Mouse (Mus musculus) urinary bladder, postnatal 10 days (tissue): Measurements from ENCODE around the gene Anapc7.
"Not testable (repeated sequence)": the region's sequence is repeated elsewhere in the genome, so short reads cannot be mapped to it uniquely, and the experiment has no call there.

Source experiments
- DNase-seq: peaks from one replicate; pipeline ENCODE4 v3.0.0; 2022; ENCODE audit warnings: low spot score

The Anapc7 gene

DNA sequence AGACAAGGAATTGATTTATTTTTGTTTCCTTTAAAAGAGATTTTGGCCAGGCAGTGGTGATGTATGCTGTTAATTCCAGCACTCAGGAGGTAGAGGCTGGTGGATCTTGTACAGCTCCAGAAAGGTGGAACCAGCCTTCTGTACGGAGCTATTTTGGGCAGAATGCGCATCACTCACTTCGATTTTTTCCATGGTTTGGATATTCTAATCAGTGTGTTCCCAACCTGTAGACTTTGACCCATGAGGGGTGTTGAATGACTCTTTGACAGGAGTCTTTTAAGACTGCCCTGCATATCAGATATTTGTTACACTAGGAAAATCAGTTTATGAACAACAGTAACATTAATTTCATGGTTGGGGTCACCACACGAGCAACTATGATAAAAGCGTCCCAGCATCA, 29.8 kb downstream of the Anapc7 start:
- no peak for DNase-seq

DNA sequence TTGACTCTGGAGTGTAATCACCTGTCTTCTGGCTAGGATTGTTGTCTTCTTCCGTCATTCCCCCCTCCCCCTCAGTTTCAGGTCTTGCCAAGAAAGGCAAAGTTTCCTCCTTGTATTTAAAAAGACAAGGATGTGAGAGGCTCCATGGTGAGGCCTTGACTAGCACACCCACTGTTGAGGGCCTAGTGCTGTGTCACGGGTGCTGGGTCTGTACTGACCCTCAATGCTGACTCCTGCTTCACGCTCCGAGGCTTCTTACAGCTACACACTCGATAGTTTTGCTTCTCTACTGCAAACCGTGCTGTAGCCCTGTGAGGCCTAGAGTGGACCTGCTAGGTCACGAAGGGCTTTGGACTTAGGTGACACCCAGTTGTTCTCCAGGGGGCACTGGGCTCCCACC, 30.7 kb downstream of the Anapc7 start:
- DNase-seq: no peak

DNA sequence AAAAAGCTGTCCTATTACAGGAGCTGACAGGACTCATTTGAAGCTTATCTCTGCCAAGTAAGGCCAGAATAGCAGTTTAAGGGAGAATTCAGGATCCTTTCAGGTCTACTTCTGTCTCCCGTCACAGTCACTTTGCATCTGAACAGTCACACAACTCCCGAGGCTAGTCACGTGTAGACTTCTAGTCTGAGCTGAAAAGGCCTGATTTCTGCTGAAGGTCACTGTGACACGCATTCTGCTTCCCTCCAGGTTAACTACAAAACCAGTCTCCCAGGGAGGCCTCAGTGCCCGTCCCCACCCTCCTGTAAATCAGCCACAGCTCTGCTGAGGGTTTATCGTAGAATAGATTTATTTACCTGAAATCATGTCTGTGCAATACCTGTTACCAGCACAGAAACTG, 31.7 kb downstream of the Anapc7 start:
- DNase-seq: no peak

DNA sequence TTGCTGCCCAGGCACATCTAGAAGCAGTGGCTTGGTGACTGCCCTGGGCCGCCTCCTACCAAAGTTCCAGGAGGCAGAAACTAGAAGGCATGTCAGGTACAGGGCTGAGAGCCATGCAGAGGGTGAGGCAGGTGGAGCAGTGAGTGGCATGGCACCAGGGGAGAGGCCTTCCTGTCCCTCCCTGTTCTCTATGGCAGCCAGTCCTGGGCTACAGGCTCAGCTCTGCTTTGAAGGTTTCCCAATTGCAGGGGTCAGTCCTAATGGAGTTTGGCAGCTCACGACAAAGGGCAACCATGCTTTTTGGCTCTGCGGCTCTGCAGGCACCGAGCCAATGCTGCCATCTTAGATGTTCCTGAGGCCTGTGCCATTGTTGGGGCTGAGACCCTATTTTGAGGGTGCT, 32.9 kb downstream of the Anapc7 start:
- DNase-seq: no peak

DNA sequence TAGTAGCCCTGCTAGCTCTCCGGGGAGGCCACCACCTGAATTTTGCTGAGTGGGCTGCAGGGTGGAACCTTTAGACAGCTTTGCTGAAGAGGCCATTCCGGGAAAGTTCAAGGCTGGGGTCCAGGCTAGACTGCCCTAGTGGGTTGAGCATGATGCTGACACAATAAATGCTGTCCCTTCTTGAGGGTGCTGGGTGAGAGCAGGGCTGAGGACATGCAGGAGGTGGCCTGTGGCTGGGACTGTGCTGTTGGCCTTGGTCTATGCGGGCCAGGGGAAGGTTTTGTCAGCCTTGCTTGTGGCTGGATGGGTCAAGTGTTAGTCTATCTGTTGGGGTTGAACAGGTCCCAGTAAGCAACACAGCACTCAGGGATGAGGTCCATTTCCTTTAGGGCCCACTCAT, 33.4 kb downstream of the Anapc7 start:
- DNase-seq: no peak

DNA sequence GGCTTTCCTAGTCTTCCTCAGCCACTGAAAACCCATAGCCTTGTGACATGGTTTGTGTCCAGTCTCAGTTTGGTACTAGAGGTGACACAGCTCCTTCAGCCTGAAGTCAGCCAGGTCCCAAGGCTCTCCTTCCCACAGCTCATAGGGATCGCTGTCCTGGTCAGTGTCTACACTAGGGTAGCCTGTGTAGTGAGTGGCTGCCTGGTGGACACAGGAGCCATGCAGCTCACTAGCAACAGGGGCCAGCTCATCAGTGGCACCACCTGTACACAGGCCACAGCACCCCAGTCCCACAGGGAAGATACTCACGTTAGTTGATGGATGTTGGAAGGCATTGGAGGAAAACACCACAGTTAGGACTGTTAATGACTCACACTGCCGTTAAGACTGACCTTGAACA, 34.1 kb downstream of the Anapc7 start:
- no peak for DNase-seq

DNA sequence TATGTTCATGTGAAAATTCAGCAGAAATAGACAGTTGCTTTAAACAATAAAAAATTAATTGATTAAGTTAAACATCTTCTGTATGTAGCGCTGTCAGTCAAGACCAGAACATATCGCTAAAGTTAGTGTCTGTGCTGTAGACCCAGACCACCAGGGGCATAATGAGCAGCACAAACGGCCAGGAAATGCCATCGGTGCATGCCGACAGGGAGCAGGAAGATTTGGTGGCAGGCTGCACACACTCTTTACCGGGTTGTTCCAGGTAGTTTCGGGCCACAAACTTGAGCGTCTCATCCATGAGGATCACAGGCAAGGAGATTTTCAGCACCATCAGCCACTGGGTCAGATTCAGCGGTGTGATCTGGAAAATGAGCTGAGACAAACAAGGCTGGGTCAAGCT, 35.6 kb downstream of the Anapc7 start:
- not testable (repeated sequence) for DNase-seq

DNA sequence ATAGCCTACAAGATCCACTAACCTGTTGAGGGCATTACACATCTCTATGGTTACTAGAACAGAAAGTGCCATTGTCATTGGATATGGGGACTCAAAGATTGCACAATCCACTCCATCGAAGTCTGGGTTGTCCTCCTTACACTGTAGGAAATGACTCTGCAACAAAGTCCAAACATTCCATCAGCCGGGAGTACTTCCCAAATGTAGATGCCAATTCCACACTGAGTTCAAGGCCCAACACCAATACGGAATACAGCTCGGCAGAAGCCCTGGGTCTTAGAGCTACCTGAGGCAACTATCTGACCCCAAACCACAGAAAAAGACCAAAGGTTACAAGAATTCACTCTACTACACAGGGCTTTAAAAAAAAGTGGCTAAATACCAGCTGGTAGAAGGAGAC, 36.6 kb downstream of the Anapc7 start:
- no peak for DNase-seq

DNA sequence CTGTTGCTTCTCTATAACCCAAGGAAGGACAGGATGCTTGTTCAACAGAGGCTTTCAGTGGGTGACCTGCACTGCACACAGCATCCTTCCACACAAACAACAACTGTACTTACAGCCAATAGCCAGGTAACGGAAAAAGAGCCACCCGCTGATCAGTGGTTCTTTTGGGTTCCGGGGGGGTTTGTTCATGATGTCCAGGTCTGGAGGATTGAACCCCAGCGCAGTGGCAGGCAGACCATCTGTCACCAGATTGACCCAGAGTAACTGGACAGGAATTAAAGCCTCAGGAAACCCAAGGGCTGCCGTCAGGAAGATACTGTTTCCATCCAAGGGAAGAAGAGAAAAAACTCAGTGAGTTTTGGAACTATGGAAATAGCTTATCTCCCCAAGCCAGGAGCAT, 37.8 kb downstream of the Anapc7 start:
- DNase-seq: no peak

DNA sequence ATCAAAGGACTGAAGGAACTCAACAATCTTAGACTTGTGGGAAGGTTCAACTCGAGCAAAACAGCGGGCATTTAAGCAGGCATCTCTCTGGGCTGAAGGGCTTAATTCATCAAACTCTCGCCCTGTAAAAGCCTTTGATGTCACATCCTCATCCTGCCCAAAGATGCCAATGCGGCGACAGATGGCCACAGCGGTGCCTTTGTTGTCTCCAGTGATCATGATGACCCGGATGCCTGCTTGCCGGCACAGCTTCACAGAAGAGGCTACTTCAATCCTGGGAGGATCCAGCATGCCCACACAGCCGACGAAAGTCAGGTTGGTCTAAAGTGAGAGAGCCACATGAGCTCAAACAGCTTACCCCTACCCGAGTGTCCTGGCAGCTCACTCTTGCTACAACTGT, 39.2 kb downstream of the Anapc7 start:
- no peak for DNase-seq

DNA sequence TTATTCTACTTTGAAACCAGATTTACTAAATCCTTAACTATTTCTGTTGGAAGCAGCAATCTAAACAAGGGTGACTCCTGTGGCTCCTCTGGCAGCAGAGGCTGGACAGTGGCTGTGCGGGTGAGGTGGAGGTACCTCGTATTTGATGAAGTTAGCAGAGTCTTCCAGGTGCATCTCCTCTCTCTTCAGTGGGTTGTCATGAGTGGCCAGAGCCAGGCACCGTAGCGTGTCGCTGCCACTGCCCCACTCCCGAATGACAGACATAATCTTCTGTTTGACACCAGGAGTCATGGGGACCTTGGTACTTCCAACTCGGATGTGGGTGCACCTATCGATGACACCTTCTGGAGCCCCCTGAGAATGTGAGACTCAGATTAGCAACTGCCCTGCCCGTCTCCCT, 39.9 kb downstream of the Anapc7 start:
- no peak for DNase-seq

DNA sequence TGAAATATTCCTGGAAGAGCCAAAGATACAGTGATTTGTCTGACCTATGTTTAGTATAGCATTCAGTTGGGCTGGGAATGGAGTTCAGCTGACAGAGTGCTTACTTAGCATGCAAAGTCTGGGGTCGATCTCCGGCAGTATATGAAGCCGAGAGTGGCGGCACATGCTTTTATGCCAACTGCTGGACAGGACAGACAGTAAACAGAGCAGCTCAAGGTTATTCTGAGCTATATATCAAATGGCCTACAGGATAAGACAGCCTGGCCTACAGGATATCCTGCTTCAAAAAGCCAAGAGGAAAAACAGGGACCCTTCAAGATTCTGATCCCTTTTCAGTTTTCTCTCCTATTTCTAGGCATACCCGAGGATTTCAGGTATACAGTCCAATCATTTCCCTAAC, 50.2 kb downstream of the Anapc7 start:
- no peak for DNase-seq

DNA sequence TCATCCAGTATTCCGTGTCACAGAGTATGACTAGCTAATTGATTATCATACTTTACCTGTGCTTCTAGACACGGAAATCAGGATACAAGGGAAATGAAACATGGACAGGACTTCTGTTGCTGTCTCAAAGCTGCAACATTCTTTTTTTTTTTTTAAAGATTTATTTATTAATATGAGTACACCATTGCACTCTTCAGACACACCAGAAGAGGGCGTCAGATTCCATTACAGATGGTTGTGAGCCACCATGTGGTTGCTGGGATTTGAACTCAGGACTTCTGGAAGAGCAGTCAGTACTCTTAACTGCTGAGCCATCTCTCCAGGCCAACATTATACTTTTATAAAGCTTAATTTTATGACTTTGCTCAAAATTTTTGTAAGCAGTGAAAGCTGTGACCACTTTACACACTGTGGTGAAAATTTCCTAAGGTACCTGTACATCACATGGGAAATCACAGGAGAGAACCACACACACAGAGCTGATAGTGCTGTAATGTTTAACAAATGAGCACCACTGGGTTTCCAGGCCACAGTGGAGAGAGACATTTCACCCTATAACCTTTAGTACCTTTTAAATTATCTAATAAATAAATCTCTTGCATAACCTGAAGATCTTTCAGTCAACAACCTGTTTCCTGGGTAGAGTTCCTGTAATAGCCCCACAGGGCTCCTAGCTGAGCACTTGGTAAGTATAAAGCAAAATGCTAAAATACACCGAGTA, 53.3 kb downstream of the Anapc7 start:
- DNase-seq: no peak

DNA sequence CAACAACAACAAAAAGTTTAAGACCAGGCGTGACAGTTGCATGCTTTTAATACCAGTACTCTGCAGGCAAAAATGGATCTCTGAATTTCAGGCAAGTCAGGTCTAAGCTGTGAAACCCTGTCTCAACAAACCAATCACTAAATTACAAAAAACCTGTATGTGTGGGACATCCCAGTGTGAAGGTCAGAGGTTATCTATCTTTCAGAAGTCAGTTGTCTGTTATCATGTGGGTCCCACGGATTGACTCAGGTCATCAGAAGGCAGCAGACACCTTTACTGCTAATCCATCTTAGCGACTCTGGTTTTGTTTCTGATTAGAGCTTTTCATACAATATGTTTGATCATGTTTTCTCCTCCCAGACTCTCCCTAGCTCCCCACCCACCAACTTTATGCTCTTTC, 54.6 kb downstream of the Anapc7 start:
- no peak for DNase-seq

DNA sequence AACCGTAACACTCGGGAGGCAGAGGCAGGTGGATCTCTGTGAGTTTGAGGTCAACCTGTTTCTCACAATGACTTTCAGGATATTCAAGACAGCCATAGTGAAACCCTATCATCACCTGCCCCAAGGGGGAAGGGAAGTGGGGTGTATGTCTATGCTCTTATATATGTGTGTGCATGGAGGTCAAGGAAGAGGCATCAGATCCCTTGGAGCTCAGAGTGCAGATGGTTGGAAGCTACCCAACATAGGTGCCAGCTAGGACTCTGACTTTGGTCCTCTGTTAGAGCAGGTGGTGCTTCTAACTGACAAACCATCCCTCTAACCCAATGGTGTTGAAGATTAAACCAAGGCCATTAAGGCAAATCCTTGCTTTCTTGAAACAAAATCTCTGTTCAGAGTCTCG, 56.0 kb downstream of the Anapc7 start:
- no peak for DNase-seq

DNA sequence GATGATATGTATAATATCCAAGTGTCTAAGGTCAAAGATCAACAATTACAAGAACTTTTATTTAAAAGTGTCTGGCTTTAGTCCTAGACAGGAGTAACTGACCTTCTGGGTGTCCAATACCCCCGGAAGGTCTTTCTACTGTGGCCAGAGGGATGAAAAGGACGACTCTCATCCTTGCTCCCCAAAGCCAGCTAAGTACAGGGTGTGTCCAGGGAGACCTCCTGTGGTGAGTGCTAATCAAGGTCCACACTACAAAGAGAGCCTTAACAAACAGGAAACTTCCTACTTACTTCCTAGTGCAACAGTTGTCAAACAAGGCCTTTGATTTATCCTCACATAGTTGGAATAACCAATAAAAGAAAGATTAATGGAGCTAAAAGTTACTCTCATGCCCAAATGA, 57.6 kb downstream of the Anapc7 start:
- no peak for DNase-seq

DNA sequence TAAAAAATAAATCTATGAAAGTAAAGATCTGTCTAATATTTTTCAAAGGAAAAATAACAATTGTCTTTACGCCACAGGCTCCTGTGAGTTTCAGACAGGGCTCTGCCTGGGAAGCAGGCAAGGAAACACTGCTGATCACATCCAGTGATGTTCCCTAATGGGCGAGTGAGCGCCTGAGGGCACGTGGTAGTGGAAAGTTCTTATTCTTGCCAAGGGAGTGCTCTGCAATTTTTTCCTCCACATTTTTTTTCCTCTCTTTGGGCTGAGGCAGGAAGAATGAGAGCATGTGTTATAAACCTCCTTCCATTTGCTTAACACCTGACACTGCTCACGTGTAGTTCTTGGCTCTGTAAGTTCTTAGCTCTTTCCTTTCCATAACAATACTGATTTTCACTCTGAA, 60.4 kb downstream of the Anapc7 start:
- DNase-seq: no peak

DNA sequence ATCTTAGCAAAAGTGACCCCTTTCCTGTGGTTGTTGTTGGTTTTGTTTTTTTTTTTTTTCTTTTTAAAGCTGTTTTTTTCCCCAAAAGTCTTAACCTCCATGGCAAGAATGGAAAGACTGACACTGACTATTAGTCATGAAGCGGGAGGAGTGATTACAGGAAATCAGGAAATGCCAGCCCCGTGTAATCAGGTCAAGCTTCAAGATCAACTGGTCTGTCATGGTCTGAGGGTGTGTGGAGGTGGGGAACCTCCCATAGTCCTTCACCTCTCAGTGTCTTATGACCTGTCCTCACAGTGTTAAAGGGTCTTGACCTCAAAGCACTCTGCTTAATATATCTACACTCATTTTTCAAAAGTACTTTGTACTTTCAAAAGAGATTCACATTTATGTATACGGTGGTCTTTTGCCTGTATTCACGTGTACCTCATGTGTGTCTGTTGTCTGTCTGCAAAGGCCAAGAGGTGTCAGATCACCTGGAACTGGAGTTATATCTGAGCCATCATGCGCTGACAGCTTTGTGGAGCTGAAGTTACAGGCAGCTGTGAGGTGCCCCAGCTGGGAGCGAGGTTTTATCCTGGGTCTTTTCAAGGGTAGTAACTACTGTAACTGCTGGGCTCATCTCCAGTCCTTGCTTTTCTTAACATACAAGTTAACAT, 61.4 kb downstream of the Anapc7 start:
- no peak for DNase-seq

DNA sequence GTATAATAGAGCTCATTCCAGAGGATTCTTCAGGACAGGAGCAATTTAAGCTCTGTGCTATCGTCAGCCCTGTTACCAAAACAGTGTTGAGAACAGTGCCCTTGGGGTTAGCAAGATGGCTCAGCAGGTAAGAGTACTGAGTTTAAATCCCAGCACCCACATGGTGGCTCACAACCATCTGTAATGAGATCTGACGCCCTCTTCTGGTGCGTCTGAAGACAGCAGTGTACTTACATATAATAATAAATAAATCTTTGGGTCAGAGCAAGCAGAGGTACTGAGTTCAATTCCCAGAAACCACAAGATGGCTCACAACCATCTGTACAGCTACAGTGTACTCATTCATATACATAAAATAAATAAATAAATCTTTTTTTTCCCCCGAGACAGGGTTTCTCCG, 64.8 kb downstream of the Anapc7 start:
- DNase-seq: not testable (repeated sequence)

DNA sequence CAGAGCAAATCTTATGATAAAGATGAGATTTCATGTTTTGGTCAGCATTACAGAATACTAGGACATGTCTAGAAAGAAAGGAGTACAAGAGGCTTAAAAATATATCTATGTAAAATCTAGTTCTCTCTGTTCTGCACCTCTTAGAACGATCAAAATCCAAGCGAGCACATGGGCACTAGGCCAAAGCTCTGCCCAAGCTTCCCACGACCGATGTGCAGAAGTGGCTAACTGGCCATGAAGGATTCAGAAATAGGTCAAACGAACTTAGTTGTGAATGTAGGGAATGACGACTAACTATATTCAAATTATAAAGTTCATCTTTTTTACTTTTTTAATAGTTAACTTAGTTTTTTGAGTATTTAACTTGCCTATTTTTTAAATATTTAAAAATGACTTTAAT, 66.3 kb downstream of the Anapc7 start:
- DNase-seq: no peak

DNA sequence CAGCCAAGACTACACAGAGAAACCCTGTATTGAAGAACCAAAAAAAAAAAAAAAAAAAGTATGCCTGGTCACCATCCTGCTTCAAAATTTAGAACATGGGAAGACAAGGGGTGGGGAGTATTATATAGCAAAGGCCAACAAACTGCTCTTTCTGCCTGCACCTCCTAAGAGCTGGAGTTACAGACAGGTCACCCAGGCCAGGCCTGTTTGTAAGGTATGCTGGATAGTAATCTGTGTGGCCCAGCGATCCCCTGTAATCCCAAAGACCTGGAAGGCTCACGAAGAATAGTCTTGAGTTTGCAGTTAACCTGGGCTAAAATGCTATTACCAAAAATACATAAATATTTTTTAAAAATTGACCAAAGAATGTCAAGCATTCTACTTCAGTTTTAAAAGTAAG, 68.7 kb downstream of the Anapc7 start:
- DNase-seq: no peak

DNA sequence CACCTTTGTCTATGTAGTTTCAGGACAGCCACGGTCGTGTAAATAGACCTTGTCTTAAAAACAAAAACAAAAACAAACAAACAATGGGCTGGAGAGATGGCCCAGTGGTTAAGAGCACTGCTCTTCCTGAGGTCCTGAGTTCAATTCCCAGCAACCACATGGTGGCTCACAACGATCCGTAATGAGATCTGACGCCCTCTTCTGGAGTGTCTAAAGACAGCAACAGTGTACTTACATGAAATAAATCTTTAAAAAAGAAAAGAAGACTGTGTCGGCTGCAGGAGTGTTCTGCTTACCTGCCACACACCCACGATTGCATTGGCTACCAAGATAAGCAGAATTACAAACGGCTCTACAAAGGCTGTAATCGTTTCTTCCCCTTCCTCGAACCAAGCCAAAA, 69.9 kb downstream of the Anapc7 start:
- DNase-seq: no peak

DNA sequence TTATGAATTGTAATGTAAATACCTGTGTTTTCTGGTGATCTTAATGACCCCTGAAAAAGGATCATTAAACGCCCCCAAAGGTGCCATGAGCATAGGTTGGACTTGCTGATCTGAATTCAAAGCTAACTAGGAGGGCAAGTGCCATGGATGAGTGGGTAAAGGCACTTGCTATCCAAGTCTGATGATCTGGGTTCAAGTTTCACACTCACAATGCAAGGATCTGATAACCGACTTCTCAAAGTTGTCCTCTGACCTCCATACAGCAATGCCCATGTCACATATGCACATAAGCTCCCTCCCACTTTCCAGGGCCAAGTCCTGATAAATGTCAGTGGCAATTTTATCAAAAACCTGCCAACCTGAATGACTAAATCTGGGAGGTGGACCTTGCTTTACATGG, 71.5 kb downstream of the Anapc7 start:
- no peak for DNase-seq

DNA sequence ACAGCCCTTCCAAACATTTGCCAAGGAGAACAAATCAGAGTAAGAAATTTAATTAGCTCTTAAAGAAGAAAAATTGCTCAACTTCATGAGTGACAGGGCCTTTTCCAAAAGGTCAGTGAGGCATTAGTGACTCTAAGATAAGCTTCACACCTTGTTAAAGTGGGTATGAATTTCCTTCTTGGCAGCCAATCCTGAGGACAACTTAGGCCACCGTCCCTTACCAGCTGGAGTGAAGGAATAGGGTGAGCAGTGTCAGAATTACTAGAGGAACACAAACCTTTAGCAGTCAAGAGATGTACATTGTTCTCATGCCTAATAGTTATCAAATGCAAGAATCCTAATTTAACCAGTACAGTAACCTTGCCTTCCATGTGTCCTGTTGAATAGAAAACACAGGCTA, 73.0 kb downstream of the Anapc7 start:
- no peak for DNase-seq
